Mouse (Mus musculus) embryonic stem cell, embryonic (primary cell): ENCODE measurements around the gene Kcnk13.

Experiments
- CTCF ChIA-PET, 4 experiments: fragments of 300-600 bp in 2 of 4; fragments of 350-600 bp in 2 of 4; sonication (Branson Sonifier 250); formaldehyde crosslinking; loops; one replicate each; lab custom pipeline; 2022; ENCODE audit warnings: inconsistent platforms in 2 of 4; lab: Charles Lee
- POLR2A ChIA-PET, 4 experiments: fragments of 300-600 bp in 2 of 4; fragments of 350-600 bp in 2 of 4; sonication (Branson Sonifier 250); formaldehyde crosslinking; loops; one replicate each; lab custom pipeline; 2022; ENCODE audit warnings: antibody characterized with exemption in 4 of 4, inconsistent platforms in 1 of 4; lab: Charles Lee

Gene Kcnk13

DNA sequence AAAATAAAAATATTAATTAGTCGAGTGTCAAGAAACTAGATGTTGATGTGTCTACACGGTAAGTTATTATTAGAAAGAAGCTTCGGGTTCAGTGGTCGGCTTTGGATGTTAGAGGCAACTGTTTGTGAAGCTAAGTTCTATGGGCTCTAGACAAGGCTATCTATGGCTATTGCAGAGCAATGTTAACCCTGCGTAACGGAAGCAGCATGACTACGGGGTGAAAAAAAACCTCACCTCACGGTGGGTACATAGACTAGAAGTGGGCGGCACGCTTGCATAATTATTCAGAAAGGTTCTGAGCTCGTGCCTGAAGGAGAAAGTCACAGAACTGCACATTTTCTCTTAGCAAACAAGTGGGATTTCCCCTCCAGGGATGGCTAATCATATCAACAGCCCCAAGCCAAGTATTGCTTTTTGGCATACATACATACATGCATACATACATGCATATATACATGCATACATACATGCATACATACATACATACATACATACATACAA lies 28.1 kb downstream of the Kcnk13 start:
- POLR2A ChIA-PET: interaction anchor here in 1 of 4 experiments (1.2 kb wide), 1 partner anchor 12 kb away, joined by 3 read pairs; no protein-coding TSS in a partner anchor

DNA sequence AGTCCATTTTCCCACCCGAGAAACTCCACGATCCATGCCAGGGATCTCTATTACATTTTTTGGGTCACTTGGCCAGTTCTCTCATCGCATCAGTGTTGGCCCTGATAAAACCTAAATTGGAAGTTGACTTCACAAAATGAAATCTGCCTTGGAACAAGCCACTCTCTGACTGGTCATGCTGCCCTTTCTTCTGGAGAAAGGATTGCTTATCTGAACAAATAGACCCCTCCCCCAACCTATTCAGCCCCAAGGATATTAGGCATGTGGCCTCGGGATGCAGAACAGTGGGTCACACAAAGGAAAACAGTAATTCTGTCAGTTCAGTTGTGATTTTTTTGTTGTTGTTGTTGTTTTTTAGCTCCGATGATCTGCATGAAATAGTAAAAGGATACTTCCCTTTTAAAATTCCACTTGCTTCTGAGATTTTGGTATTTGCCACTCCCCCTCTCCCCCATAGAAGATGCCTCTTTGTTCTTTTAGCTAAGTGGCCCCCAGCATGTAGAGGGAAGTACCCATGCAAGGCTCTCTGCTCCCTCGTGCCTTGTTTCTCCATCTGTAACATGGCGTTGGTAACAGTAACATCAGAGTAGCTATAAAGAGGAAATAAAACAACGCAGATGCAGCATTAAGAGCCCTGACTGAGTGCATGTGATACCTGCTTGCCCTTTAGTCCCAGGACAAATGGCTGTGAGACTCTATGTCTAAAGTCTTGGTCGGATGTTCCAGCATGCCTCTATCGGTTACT lies 29.0 kb downstream of the Kcnk13 start:
- CTCF ChIA-PET: no interaction called here
- POLR2A ChIA-PET: interaction anchor here in 2 of 4 experiments (0.8 to 1.2 kb wide), 2 partner anchors 13 to 89 kb away, joined by 3 read pairs; no protein-coding TSS in a partner anchor

More for the DNA sequence above, 28.1 kb downstream of the Kcnk13 start:
- CTCF ChIA-PET: no interaction called here

DNA sequence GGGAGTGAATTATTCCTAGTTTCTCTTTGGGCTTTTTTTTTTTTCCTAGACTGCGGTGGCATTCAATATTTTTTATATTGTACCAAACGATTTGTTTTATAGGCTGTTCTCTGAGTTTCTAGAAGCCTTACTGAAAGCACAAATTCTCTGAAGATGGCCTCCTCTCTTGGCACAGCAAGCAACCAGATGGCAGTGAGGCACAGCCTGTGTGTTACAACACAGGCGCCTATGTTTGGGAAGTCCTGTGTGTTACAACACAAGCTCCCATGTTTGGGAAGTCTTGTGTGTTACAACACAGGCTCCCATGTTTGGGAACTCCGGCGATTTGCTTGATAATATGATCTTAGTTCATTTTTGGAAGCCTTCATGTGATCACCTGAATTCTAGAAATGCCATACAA lies 31.7 kb downstream of the Kcnk13 start:
- ChIA-PET POLR2A (no interaction called here), CTCF (no interaction called here)

DNA sequence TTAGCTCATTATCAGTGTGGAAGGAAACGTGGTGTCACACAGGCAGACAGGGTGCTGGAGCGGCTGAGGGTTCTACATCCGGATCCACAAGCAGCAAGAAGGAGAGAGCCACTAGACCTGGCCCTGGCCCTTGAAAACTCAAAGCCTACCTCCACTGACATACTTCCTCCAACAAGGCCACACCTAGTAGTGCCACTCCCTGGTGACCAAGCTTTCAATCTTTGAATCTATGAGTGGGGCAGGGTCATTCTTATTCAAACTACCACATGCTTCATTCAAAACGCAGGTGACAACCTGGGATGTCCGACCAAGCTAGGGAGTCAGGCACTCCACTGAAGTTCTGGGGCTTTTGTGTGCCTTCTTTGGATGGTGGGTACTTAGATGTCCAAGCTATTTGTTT lies 35.4 kb downstream of the Kcnk13 start:
- ChIA-PET POLR2A (interaction anchor here in 2 of 4 experiments (0.7 to 2.8 kb wide), 6 partner anchors 9 to 33 kb away, joined by 3 to 8 read pairs (median 4); no protein-coding TSS in a partner anchor), CTCF (interaction anchor here in 1 of 4 experiments (1.1 kb wide), 1 partner anchor 26 kb away, joined by 5 read pairs; no protein-coding TSS in a partner anchor)

DNA sequence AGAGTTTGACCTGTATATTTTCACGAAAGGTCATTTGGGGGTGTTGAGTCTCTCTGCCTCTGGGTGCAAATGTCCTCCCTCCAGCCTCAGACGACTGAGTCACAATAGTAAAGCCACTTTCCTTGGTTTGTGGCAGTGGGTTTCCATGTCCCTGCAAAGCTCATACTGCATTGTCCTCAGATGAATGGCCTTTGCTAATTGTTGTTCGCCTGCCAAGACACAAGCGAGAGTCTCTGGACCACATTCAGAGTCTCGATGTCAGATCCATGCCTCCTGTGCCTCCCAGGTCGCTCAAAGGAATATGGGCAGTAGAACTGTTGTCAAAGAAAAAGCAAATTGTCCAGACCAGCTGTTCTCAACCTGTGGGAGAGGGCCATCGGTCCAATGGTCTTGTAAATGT lies 36.1 kb downstream of the Kcnk13 start:
- ChIA-PET CTCF (no interaction called here), POLR2A (interaction anchor here in 2 of 4 experiments (1.4 to 2.8 kb wide), 3 partner anchors 8 to 22 kb away, joined by 3 to 8 read pairs (median 6); no protein-coding TSS in a partner anchor)

DNA sequence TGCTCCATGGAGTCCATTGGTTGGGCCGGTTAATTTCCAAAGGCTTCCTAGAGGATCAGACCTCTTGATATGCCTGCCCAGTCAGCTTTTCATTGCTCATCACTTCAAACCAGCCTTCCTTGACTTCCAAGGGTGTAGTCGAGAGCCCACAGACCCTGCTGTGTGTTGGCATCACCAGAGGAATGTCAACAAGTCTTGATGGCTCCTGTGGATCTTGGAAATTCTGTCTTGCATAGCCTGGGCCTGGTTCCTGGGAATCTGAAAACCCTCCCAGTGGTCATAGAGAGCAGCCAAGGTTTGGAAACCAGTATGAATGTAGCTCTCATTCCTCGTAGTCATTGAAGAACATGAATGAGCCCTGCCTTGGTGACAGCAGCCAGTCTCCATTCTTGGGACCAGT lies 36.9 kb downstream of the Kcnk13 start:
- ChIA-PET CTCF (no interaction called here), POLR2A (interaction anchor here in 1 of 4 experiments (0.9 to 2.8 kb wide), 3 partner anchors 13 to 23 kb away, joined by 3 to 8 read pairs (median 5); no protein-coding TSS in a partner anchor)

DNA sequence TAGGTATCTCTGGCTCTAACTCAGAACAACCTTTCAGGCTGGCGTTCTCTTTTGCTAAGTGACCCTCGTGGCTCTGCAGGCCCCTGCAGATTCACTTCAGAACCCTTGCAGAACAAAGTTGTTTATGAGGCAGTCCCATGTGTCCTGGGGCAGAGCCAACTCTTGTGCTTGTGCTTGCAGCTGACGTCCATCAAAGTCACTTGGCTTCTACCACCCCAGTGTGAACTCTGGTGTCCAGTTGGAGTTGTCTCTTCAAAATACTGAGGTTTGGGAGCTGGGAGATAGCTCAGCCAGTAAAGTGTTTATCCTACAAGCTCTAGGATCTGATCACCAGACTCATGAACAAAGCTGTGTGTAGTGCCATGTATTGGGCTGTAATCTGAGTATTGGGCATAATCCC lies 37.6 kb downstream of the Kcnk13 start:
- ChIA-PET POLR2A (interaction anchor here in 1 of 4 experiments (0.9 to 2.8 kb wide), 2 partner anchors 21 to 23 kb away, joined by 3 to 8 read pairs; no protein-coding TSS in a partner anchor), CTCF (no interaction called here)

DNA sequence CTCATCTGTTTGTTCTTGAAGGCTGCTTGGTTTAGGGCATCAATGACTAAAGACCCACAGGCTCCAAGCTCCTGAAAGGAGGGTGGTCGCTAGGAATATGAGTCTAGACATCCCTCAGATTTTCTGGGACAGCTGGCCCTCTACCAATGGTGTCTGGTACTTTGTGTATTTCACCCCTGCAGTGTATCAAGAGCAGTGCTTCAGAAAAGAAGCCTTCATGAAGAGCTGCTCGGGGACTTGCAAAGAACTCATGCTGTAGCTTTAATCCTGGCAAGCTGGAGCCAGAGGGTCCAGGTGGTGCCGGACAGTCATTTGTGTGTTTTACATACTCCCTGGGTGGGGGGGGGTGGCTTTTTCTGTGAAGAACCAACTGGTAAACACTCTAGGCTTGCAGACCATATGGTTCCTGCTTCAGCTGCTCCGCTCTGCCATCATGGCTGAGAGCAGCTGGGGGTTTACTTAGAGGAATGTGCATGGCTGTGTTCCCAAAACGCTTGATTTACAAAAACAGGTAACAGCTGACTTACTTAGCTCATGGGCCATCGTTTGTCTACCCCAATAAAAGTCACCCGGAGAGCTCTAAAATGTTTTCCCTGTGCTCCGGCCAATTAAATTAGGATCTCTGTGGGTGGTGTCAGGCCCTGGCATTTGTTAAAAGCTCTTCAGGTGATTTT lies 38.8 kb downstream of the Kcnk13 start:
- ChIA-PET POLR2A (interaction anchor here in 3 of 4 experiments (0.6 to 1.2 kb wide), 4 partner anchors 12 to 106 kb away, joined by 3 to 4 read pairs (median 3); no protein-coding TSS in a partner anchor), CTCF (interaction anchor here in 3 of 4 experiments (0.5 to 0.9 kb wide), 5 partner anchors 28 to 880 kb away, joined by 3 to 6 read pairs (median 3); no protein-coding TSS in a partner anchor)

DNA sequence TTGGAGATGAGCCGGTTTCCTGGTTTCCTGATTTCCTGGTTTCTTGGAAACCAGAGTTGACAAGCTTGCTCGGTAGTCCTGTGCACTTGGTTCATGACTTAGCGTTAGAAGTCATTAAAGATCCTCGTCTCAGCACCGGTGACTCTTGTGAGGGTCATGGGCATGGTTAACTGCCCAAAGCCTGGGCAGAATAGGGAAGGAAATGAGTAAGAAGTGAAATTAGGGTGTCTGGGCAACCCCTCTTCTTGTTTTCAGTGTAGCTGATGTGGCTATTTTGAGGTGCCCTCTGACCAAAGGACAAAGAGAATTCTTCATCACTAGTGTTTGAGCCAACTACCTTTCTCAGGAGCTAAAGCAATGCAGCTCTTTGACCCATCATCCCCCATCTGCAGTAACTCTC lies 41.0 kb downstream of the Kcnk13 start:
- POLR2A ChIA-PET: no interaction called here

DNA sequence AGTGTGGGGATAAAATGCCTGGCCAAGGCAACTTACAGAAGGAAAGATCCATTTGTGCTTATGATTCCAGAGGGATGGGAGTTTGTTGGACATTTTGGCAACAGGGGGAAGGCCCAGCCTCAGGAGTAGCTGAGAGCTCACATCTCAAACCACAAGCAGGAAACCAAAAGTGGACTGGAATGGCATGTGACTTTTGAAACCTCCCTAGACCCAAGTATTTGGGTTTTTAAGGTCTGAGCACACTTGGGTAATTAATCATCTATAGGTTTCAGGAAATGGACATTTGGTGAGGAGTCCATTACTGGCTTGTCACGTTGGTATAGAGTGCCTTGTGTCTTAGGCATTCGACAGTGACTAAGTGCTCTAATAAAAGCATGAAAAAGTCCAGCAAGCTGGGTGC lies 42.4 kb downstream of the Kcnk13 start:
- ChIA-PET POLR2A (interaction anchor here in 1 of 4 experiments (0.5 kb wide), 1 partner anchor 72 kb away, joined by 3 read pairs; no protein-coding TSS in a partner anchor), CTCF (no interaction called here)

More for the DNA sequence above, 41.0 kb downstream of the Kcnk13 start:
- CTCF ChIA-PET: no interaction called here

DNA sequence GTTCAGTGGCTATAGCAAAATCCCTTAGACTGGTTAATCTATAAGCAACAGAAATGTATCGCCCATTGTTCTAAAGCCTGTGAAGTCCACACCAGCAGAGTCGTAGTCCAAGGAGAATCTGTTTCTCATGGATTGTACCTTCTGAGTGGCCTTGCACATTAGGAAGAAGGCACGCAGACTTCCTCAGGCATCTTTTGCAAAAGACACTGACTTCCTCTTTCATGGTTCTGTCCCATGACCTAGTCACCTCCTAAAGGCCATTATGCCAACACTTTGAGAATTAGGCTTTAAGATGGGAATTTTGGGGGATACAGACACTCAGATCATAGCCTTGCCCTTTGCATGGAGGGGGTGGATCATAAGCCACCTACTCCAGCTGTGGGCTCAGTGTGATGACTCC lies 48.5 kb downstream of the Kcnk13 start:
- POLR2A ChIA-PET: interaction anchor here in 1 of 4 experiments (0.8 to 0.9 kb wide), 2 partner anchors 13 to 58 kb away, joined by 3 to 4 read pairs; no protein-coding TSS in a partner anchor

DNA sequence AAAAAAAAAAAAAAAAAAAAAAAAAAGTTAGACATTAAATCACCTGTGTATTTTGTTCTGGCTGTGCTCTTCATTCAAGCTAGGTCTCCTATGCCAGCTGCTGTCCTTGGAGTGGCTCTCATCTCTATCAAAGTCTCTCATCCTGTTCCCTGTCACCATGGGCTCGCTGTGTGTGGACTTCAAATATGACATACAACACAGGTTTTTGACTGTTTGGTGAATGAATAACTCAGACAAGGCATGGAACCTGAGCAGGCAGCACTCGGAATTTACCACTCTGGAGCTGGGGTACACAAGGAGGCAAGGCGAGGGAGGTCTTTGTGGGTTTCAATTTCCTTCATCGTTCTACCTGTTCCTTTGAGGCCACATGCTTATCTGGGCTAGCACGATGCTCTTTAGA lies 50.8 kb downstream of the Kcnk13 start:
- POLR2A ChIA-PET: no interaction called here
- CTCF ChIA-PET: no interaction called here

More for the DNA sequence above, 48.5 kb downstream of the Kcnk13 start:
- CTCF ChIA-PET: no interaction called here

DNA sequence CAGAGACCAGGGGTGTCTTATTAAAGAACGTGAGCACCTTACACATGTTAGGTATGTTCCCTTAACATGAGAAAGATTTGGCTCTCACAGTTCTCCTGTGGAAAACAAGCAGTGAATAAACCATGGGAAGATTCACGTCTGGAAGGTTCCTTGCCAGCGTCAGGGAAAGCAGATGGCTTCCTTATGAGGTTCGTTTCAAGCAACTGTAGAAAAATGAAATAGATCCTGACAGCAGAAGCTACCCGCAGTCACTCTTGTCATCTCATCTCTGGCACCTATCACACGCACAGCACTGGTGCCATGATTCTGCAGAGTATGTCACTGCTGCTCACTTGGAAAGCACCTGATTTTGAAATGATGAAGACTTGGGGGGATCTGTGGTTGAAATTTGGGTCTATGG lies 53.4 kb downstream of the Kcnk13 start:
- CTCF ChIA-PET: no interaction called here
- POLR2A ChIA-PET: interaction anchor here in 1 of 4 experiments (0.6 kb wide), 1 partner anchor 57 kb away, joined by 3 read pairs; no protein-coding TSS in a partner anchor

DNA sequence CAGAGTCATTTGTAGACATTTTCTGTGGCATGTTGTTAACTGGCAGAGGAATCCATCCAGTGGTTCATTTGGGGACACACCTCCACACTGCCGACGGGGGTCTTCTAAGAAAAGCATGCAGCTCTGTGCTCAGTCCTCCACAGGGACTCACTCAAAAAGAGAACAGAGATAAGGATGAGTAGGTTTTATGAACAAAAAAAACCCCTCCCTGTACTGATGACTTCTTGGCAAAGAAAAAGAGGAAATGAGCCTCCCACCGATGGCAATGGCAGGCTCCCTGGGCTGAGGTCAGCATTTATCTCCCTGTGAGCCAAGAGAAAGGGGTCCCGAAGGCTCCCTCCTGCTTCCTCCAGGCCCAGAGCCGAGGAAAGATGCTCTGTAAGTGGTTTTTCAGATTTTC lies 58.2 kb downstream of the Kcnk13 start:
- ChIA-PET CTCF (no interaction called here), POLR2A (no interaction called here)

DNA sequence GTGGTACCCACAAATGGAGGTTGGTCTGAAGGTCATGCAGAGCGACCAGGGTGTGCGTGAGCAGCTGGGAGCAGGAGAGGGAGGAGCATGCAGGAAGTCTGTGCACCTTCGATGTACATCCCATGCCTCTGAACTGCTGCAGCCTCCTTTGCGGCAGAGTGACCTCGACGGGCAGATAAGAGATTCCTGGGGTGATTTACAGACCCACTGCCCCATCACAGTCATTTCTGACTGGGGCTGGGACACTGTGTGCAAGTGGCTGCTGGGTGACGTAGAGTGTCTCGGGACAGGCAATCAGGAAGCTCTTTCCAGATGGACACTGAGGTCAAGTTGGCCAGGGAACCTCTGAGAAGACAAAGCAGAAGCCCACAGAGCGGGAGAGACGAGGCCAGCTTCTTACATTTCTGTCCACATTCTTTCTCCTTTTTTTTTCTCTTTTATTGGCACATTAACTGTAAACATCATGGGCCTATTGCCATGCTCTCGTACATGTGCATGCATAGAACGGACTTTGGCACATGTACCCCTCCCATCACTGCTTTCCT lies 59.6 kb downstream of the Kcnk13 start:
- ChIA-PET CTCF (interaction anchor here in 1 of 4 experiments (0.7 kb wide), 1 partner anchor 407 kb away, joined by 3 read pairs; no protein-coding TSS in a partner anchor), POLR2A (no interaction called here)

DNA sequence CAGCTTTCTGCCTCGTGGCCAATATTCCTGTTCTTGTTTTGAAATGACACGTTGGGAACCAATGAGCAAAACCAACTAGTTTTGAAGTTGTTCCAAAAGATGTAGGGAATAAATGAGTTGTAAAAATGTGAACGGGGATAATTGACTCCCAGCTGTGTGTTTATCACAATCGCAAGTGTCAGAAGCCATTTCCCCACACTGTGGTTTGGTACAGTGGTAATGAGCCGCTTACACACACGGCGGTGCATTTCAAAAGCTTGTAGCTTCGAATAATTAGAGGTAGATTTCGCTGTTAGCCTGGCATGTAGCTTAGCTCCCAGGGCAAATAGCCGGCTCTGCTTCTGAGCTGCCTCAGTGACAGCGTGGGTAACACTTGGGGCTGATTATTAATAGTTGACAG lies 61.4 kb downstream of the Kcnk13 start:
- CTCF ChIA-PET: no interaction called here

DNA sequence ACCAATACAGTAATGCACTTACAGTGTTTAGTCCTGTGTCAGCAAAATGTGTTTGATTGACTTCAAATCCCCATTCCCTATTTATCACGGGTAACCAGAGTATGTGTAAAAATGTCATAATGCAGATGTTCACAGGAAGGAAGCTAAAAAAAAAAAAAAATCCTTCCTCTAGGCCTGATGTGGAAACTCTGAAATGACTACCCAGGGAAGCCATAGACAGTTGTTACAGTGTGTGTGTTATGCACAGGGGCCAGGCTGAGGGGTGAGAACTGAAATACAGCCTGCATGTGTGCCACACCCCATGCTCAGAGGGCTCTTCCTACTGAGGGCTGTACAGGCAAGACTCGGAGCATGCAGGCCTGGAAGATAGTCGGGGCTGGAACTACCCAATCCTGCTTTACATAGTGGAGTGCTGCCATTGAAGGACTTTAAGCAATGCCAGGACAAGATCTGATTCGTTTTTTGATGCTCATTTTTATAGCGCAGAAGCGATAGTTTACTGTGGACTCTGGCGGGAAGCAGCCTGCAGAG lies 62.5 kb downstream of the Kcnk13 start:
- POLR2A ChIA-PET: interaction anchor here in 1 of 4 experiments (1.4 kb wide), 1 partner anchor 27 kb away, joined by 3 read pairs; no protein-coding TSS in a partner anchor

More for the DNA sequence above, 61.4 kb downstream of the Kcnk13 start:
- POLR2A ChIA-PET: interaction anchor here in 1 of 4 experiments (0.6 kb wide), 1 partner anchor 1011 kb away, joined by 3 read pairs; no protein-coding TSS in a partner anchor

DNA sequence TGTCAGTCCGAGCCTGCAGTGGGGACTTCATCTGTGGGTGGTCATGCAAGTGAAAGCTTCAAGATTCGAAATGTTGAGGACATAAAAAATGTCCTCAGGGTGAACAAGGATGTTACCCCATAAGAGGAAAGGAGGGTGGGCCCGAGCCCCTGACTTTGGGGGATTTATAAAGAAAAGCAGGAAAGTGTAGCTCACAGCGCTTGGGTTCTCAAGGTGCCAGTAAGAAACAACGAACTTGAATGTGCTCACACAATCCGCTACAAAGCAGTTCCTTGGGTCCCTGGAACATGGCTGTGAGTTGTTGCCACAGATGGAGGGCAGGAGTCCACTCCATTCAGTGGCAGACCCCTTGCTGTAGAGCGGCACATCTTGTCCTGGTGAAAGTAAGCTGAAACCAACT lies 63.0 kb downstream of the Kcnk13 start:
- CTCF ChIA-PET: no interaction called here
- POLR2A ChIA-PET: interaction anchor here in 1 of 4 experiments (1.4 kb wide), 1 partner anchor 28 kb away, joined by 3 read pairs; no protein-coding TSS in a partner anchor

More for the DNA sequence above, 62.5 kb downstream of the Kcnk13 start:
- CTCF ChIA-PET: interaction anchor here in 1 of 4 experiments (0.6 kb wide), 2 partner anchors 175 to 370 kb away, joined by 3 to 4 read pairs; no protein-coding TSS in a partner anchor
